Mouse (Mus musculus) G1E (cell line): ENCODE data around the gene Smarca4.

Experiments used
- CTCF ChIP-seq: IDR thresholded peaks from 2 replicates; pipeline ENCODE4 v1.5.1; 2012; ENCODE audit warnings: low read depth, low read length, inconsistent platforms, mixed read lengths
- GATA1 ChIP-seq: IDR thresholded peaks from 2 replicates; pipeline ENCODE4 v1.6.1; 2012; ENCODE audit warnings: borderline replicate concordance, low read length, inconsistent platforms, mixed read lengths
- GATA2 ChIP-seq: IDR thresholded peaks from 2 replicates; pipeline ENCODE4 v1.6.1; 2012; ENCODE audit warnings: low read depth, low read length, inconsistent platforms, borderline replicate concordance
- TAL1 ChIP-seq: conservative IDR thresholded peaks from 2 replicates; pipeline ENCODE4 v1.6.1; 2012; ENCODE audit warnings: low read depth, low read length, inconsistent platforms, mixed read lengths

DNA sequence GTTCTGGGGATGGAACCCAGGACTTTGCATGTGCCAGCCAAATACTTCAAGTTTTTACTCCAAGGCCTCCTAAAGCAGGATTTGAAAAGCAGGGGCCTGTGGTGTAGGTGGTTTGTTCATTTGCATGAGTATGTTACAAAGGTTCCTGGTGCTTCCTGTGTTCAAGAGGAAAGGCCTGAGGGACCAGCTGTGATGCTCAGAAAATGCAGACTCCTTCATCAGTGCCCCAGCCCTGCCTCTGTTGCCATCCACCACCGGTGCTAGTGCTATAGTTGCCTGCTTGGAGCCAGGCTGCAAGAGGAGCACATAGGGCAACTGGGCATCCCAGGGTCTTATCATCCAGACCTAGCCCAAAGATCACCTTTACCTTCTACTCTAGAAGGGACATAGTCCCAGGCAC, 49.4 kb upstream of the Smarca4 start:
- TF ChIP-seq GATA1 (no peak), CTCF (no peak), GATA2 (no peak), TAL1 (no peak)
